Mouse (Mus musculus): ENCODE measurements at regions not wholly inside any gene's neighbourhood (a gene's known extent, or its start where the extent isn't known, plus 50 kb on each side); places are given as distances from the start of the nearest gene placed in this dataset.

DNA sequence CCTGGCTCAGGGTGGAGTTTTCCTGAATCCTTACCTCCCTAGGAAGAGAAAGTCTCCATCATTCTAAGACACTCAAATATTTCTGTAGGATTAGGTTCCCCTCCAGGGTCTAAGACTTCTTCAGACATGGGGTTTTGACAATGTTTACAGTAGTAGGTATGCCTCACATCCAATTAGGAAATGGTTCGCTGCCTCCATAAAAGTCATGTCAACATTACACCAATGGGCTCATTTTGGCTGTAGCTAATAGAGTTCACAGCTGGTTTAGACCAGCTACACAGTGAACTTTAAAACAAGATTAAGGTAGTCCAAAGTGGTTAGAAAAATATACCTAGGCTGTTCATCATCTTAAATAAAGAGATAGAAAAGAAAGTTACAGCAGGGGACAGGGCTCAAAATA is 113.3 kb downstream of the Car2 start:
- TF ChIP-seq GATA1 (IDR thresholded peaks at IDR 0.05; ENCODE audit: low read length), result no peak

DNA sequence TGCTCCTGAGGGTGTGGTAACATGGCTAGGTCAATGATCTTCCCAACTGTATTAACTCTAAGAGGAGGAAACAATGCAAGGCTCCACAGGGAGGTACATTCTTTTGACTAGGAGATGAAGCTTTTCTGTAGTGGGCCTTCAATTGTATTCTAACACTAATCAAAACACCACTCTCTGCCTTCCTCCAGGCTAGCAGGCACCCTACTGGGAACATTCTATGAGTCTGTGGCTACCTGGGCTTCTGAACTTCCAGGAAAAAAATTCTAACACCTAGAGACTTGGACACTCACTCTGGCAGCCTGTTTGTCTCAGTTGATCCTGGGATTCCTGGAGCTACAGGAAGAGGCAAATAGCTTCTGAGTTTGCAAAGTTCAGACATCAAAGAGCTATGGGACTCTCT is 113.8 kb downstream of the Car2 start:
- no peak for TF ChIP-seq GATA1 (IDR thresholded peaks at IDR 0.05; ENCODE audit: low read length)

DNA sequence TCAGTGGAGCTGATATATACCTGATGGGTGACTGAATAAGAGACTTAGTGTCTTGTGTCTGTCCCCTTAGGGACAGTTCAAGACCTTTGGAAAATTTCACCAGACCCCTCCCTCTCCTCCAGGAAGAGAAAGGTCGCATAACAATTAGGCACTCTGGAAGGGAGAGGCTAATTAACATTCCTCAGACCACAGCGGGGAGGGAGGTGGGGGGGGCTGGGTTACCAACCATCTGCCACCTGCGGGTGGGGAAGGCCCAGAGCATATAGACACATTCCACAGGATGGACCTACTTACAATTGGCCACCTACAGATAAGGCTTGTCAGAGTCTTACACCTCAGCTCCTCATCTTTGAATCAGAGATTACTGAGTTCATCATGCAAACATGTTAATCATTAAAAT is 114.6 kb downstream of the Car2 start:
- TF ChIP-seq GATA1 (IDR thresholded peaks at IDR 0.05; ENCODE audit: low read length), result no peak

- TF ChIP-seq GATA1 (IDR thresholded peaks at IDR 0.05; ENCODE audit: low read length), result no peak
Observed at GRCm38 (mm10) chr3:15007821-15008220, 121.7 kb downstream of the Car2 start.

DNA sequence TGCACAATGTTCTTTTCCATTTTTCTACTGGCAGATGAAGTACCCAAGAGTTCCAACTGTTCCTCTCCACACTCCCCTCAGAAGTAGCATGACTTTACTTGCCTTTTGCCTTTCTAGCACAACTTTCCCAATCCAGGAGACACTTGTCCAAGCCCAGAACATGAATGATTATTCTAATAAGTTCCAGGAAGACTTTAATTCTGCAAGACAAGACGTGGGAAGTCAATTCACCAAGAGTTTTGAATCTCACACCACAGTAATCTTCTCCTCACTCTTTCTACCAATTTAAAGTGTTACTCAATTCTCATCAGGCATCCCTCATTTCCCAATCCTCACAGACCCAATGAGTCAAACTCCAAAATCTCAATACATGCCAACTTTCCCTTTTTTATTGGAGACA is 122.4 kb downstream of the Car2 start:
- no peak for TF ChIP-seq GATA1 (IDR thresholded peaks at IDR 0.05; ENCODE audit: low read length)

GRCm38 (mm10) chr3:15009747-15010146 is 123.7 kb downstream of the Car2 start:
- no peak for TF ChIP-seq GATA1 (IDR thresholded peaks at IDR 0.05; ENCODE audit: low read length)

- no peak for TF ChIP-seq GATA1 (IDR thresholded peaks at IDR 0.05; ENCODE audit: low read length)
Observed at GRCm38 (mm10) chr3:15016621-15017020, 130.5 kb downstream of the Car2 start.

- no peak for TF ChIP-seq GATA1 (IDR thresholded peaks at IDR 0.05; ENCODE audit: low read length)
Observed at GRCm38 (mm10) chr3:15022773-15023172, 136.7 kb downstream of the Car2 start.

DNA sequence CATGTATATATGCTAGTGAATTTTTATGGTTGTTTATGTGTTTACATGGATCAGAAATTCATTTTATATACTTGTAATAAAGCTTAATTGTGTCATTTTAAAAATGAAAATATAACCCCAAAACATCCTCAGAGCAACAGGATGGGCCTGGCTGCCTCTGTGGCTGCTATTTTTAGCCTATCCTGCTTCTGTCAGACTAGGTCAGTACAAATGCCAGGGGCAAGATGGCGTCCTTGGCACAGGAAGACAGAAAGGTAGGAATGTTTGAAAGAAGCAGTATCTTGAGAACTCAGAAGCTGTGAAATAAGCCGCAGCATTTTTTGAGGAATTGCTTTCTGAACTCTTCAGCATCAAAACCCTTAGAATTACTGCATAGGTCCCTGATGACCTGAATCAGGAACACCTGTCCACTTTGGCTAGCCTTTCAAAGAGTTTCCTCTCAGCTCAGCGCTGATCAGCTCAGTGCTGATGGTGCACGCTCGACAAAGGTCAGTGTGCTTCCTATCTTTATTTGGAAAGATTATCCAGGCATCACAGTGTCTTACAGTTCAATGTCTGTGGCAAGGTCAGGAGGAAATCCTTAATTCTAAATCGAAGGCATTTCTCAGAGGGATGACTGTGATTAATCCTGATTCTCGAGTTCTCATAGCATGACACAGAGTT is 154.9 kb downstream of the Car2 start:
- no peak for TF ChIP-seq GATA1 (IDR thresholded peaks at IDR 0.05; ENCODE audit: low read length)

DNA sequence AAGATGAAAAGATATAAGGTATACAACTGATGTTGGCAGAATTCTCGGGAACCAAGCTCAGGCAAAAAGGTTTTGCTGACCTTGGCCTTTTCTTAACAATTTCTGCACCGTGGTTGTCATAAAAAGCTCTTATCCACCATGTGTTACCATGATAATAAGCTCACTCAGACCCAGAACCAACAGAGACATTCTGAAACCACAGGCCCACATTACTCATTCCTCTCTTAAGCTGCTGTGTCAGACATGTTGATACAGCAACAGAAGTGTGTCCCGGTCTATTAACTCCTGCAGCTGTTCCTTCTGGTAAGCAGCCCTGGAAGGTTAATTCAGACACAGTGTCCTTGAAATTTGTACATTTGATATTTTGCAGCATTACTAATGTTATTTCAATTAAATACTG is 167.9 kb downstream of the Car2 start:
- TF ChIP-seq GATA1 (IDR thresholded peaks at IDR 0.05; ENCODE audit: low read length), result no peak

- no peak for TF ChIP-seq GATA1 (IDR thresholded peaks at IDR 0.05; ENCODE audit: low read length)
Observed at GRCm38 (mm10) chr3:15065681-15066080, 179.6 kb downstream of the Car2 start.

- no peak for TF ChIP-seq GATA1 (IDR thresholded peaks at IDR 0.05; ENCODE audit: low read length)
Observed at GRCm38 (mm10) chr3:15068256-15068655, 182.2 kb downstream of the Car2 start.

DNA sequence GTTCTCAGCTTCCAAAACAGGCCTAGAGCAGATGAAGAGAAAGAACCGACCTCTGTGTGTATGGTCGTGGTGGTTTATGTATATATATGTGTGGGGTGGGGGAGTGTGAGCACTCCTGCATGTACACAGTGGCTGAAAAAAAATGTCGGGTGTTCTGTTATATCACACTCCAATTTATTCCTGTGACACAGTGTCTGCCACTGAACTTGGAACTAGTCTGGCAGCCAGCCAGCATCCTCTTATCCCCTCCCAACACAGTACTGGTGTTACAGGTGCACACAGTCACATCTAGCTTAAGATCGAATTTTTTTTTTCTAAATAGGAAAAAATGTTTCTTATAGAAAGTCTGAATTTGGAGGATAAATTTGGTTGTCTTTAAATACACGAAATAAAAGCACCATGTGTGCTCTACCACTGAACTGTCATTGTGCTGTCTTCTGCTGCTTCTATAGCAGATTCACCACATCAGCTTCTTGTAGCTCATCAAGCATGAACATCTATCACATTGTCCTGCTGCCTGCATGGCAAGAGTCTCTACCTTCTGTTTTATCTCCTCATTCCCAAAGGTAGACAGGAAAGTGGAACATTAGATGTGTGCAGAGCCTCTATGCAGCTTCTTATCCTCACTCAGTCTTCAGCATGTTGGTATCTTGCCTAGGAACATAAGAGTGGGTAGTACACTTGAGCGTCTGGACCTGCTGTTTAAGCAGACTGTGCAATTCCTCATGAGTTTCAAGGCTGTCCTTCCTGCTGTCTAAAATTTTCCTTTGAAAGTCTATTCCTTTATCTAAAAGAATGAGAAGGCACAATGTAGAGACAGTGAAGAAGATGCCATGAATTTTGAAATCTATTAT is 185.2 kb downstream of the Car2 start:
- no peak for TF ChIP-seq GATA1 (IDR thresholded peaks at IDR 0.05; ENCODE audit: low read length)

DNA sequence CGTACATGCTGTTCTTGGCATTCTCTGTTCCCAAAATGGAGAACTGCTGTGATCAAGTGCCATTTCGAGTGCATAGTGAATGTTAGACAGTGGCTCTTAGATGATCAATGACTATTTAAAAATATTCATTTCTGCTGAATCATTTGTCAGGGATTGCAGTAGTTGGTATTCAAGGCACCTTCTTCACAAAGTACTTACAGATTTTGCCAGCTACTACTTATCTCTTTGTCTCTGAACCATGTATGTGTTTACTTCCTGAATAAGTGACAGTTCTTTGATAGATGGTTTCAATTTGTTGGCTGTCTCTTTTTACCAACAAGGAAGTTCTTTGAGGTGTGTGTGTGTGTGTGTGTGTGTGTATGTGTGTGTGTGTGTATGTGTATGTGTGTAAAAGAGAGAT is 187.3 kb downstream of the Car2 start:
- peak; percentile 30 for TF ChIP-seq GATA1 (IDR thresholded peaks at IDR 0.05; ENCODE audit: low read length)

DNA sequence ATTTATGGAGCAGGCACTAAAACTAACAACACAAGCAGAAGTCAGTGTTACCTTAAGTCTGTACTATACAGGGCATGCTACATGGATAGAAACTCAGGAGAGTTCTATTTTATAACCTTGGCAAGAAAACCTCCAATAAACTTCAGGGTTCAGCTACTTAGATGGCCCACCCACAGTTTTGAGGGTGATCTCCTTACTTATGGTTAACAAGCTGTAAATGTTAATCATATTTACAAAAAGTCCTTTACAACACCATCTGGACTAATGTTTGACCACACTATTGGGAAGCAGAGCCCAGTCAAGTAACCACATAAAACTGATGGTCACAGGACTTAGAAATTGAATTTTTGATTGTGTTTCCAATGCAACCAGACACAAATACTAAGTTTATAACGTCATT is 187.8 kb downstream of the Car2 start:
- no peak for TF ChIP-seq GATA1 (IDR thresholded peaks at IDR 0.05; ENCODE audit: low read length)

DNA sequence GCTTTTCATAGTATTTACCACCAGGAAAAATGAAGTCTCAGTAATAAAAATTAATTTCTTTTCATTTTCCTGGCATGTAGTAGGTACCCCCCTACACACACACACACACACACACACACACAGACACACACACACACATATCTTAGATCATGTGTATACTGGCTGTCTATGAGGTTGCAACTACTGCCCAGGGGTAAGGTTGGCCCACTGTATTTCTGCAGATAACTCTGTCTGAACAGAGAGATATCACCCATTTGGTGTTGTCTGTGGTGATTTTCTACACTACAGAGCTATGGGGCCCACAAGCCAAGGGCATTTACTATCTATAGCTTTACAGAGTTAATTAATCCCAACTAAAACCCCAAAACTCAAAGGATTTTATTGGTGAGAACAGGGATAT is 188.9 kb downstream of the Car2 start:
- no peak for TF ChIP-seq GATA1 (IDR thresholded peaks at IDR 0.05; ENCODE audit: low read length)

- no peak for TF ChIP-seq GATA1 (IDR thresholded peaks at IDR 0.05; ENCODE audit: low read length)
Observed at GRCm38 (mm10) chr3:15090124-15090523, 204.1 kb downstream of the Car2 start.
